In the genomic region with DNA sequence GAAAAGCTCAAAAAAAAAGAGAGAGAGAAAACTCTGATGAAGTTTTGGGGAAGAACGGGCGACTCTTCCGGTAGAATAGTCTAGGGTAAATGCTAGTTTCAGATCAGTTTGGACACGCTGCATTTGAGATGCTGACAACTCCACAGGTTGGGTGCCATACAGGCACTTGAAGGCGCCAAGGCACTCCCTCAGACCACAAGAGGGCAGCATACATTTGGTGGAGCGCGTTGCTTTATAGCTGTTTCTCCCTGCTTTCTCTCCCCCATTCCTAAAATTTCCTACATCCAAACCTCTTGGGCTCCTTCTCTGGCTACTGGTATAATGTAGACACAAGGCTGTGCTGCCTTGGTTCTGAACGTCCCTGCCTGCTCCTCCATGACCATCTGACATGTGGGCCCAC, we compare ENCODE assay signal across 1 mouse cellular context.
TF ChIP-seq lines count a peak whose summit lies in the region.

No protein-coding gene starts in this region.

TF ChIP-seq in C2C12, 6 proteins besides CTCF, POLR2A, EP300 and RAD21 (continued from another document):
- TF ChIP-seq FOSL1 (IDR thresholded peaks at IDR 0.05; ENCODE audit: insufficient read depth, low read length, poor library complexity, severe bottlenecking) (no peak), MYOD1 (IDR thresholded peaks at IDR 0.05; ENCODE audit: control insufficient read depth, insufficient read length, low read depth) (no peak), MAX (IDR thresholded peaks at IDR 0.05) (peak; percentile 24), CEBPB (IDR thresholded peaks at IDR 0.05; ENCODE audit: low read depth) (no peak)
